Mouse (Mus musculus) liver, adult 2 months (tissue): ENCODE results near the gene Nbea.

Experiments
- CTCF ChIP-seq: fragments of 200-500 bp; IDR thresholded peaks from 2 replicates; pipeline ENCODE4 v1.5.1; 2011; ENCODE audit warnings: low read depth, low read length, control low read depth
- POLR2A ChIP-seq: fragments of 200-500 bp; IDR thresholded peaks from 2 replicates; pipeline ENCODE4 v1.6.1; 2011; ENCODE audit warnings: low read length, control low read depth; ENCODE audit not compliant: insufficient read depth; ENCODE audit errors: extremely low read depth

DNA sequence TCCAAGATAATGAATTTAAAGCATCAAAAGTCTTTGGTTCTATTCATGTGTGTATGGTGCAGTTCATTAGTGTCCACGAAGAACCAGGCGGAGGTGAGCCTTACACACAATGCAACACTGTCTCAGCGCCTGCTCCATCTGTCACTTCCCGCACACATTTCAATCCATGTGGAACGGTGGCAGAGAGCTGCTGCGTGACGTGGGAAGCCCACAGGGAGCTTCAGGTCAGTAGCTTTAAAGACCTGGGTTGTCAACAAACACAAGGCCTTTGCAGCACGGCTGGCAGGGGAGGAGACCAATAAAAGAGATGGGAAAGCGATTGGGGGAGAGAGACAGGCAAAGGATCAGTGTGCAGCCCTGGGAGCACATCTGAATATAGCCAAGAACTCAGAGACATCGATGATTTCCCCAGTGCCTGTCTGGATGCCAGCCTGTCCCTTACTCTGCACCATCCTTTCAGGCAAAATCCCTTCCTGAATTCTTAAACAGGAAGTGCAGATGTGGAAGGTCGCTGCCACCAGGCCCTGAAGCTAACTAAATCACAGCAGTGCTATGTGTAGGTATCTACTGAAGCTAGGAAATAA, 539.4 kb downstream of the Nbea start:
- TF ChIP-seq CTCF (no peak), POLR2A (no peak)
